Mouse (Mus musculus): ENCODE measurements around the gene Rpl13a.
A peak's percentile ranks its signal among the peaks of the same experiment; 100 is the strongest.
"Not testable (repeated sequence)": the region's sequence is repeated elsewhere in the genome, so short reads cannot be mapped to it uniquely, and the experiment has no call there.

The Rpl13a gene

GRCm38 (mm10) chr7:45111940-45112339 lies 16.6 kb downstream of the Rpl13a start:
- DNase-seq, result no peak

- DNase-seq, result not testable (repeated sequence)
Measured at GRCm38 (mm10) chr7:45110089-45110488, 18.5 kb downstream of the Rpl13a start.

GRCm38 (mm10) chr7:45107052-45107645 lies 21.4 kb downstream of the Rpl13a start:
- no peak for DNase-seq

- DNase-seq, result no peak
Measured at GRCm38 (mm10) chr7:45106441-45106840, 22.1 kb downstream of the Rpl13a start.

- no peak for DNase-seq
Measured at GRCm38 (mm10) chr7:45105491-45105890, 23.1 kb downstream of the Rpl13a start.

- no peak for DNase-seq
Measured at GRCm38 (mm10) chr7:45104941-45105340, 23.6 kb downstream of the Rpl13a start.

GRCm38 (mm10) chr7:45103652-45104180 lies 24.8 kb downstream of the Rpl13a start, which contains the start of gene Fcgrt:
Gene Fcgrt, minus strand, starts transcription at chr7:45103851.
- peak; percentile 93 to 96 for DNase-seq

- peak in 1 of 2 experiments; percentile 40 for DNase-seq
Measured at GRCm38 (mm10) chr7:45102940-45103585, 25.5 kb downstream of the Rpl13a start.

GRCm38 (mm10) chr7:45102441-45102840 lies 26.1 kb downstream of the Rpl13a start:
- DNase-seq, result no peak

- no peak for DNase-seq
Measured at GRCm38 (mm10) chr7:45100046-45100445, 28.5 kb downstream of the Rpl13a start.

- peak in 1 of 2 experiments; percentile 44 for DNase-seq
Measured at GRCm38 (mm10) chr7:45098541-45099240, 29.9 kb downstream of the Rpl13a start.

GRCm38 (mm10) chr7:45097479-45097878 lies 31.1 kb downstream of the Rpl13a start:
- DNase-seq, result peak; percentile 47 to 54

- not testable (repeated sequence) for DNase-seq
Measured at GRCm38 (mm10) chr7:45095965-45096364, 32.6 kb downstream of the Rpl13a start.

- DNase-seq, result peak in 1 of 2 experiments; percentile 38
Measured at GRCm38 (mm10) chr7:45095367-45095766, 33.2 kb downstream of the Rpl13a start.

GRCm38 (mm10) chr7:45094121-45094520 lies 34.4 kb downstream of the Rpl13a start:
- no peak for DNase-seq

- DNase-seq, result no peak
Measured at GRCm38 (mm10) chr7:45093516-45093905, 35.0 kb downstream of the Rpl13a start.

GRCm38 (mm10) chr7:45092828-45093515 lies 35.6 kb downstream of the Rpl13a start:
- no peak for DNase-seq

- peak; percentile 92 to 96 for DNase-seq
Measured at GRCm38 (mm10) chr7:45092048-45092447, 36.5 kb downstream of the Rpl13a start, which contains the start of gene Rcn3. Gene Rcn3, minus strand, starts transcription at chr7:45092221.

- peak; percentile 62 to 70 for DNase-seq
Measured at GRCm38 (mm10) chr7:45091001-45091990, 37.3 kb downstream of the Rpl13a start.

- DNase-seq, result no peak
Measured at GRCm38 (mm10) chr7:45090251-45090977, 38.1 kb downstream of the Rpl13a start.

GRCm38 (mm10) chr7:45088597-45088996 lies 40.0 kb downstream of the Rpl13a start:
- no peak for DNase-seq
